Mouse (Mus musculus) Patski (cell line): ENCODE data around the gene Rimbp2. TPM values are rescaled to one million over a fixed set of nuclear protein-coding genes. Genes with fewer than 3 reads are reported as not detected.

Source experiments
- ATAC-seq: fragments of 100-300 bp; one replicate; pipeline ENCODE4 v1.8.0; 2021
- CTCF ChIA-PET: fragments of 350-600 bp; sonication (Branson Sonifier 250); formaldehyde crosslinking; loops from one replicate; lab custom pipeline; 2022; ENCODE audit warnings: inconsistent platforms; lab: Charles Lee
- POLR2A ChIA-PET: fragments of 350-600 bp; sonication (Branson Sonifier 250); formaldehyde crosslinking; loops from one replicate; lab custom pipeline; 2022; ENCODE audit warnings: antibody characterized with exemption, inconsistent platforms; lab: Charles Lee
- DNase-seq: peaks from one replicate; pipeline ENCODE4 v3.0.0-alpha.2; 2011; ENCODE audit warnings: low read depth, low spot score
- H3K27me3 ChIP-seq: fragments of 371-371 bp; one replicate; pipeline ENCODE4 v1.5.1; 2021
- CTCF ChIP-seq: fragments of 100-300 bp; IDR thresholded peaks from one replicate; pipeline ENCODE4 v1.5.1; 2021
- in situ Hi-C: fragments of 300-500 bp; cut with MboI; formaldehyde crosslinking; loops from 3 replicates; pipeline ENCODE4 v1.11.1; 2018; ENCODE audit warnings: low pct_unique_long_range_greater_than_20kb, mixed read lengths
- polyA plus RNA-seq: library from polyadenylated mRNA; unstranded; gene quantifications from one replicate; pipeline ENCODE4 v1.2.3, GENCODE M21; 2021

The Rimbp2 gene
- polyA plus RNA-seq, 1 experiment from 2014 or later = not detected

- DNase-seq = no peak
- TF ChIP-seq CTCF = no peak
- ATAC-seq = no peak
- in situ Hi-C loops = no loop called here
- H3K27me3 ChIP-seq = no peaks in the 10 kb centered on the region
- CTCF ChIA-PET = no interaction called here
- POLR2A ChIA-PET = no interaction called here
These were observed 106.7 kb downstream of the Rimbp2 start for GRCm38 (mm10) chr5:128846433-128847040.

DNA sequence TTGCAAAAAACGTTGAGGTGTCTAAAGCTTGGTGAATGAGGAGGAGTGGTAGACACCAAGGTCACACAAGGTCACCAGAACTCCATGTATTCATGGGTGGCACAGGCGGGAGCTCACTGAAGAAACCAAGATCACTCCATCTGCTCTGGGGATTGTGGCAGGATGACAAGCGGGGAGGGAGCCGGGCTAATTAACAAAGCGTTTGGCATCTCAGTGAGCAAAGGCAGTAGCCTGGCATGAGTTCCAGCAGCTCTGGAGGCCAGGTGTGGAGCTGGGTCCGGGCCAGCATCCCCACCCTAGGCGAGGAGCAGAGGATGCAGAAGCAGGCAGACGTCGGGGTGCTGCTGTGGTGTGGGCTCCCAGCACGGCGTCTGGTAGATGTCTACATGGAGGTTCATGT is 108.3 kb downstream of the Rimbp2 start:
- no peak for TF ChIP-seq CTCF
- DNase-seq (no peak), ATAC-seq (no peak)
- no peaks in the 10 kb centered on the region for H3K27me3 ChIP-seq
- in situ Hi-C loops = no loop called here
- CTCF ChIA-PET = interaction anchor here (1.1 kb wide), 1 partner anchor 14 kb away, joined by 3 read pairs; no protein-coding TSS in a partner anchor
- POLR2A ChIA-PET = no interaction called here

DNA sequence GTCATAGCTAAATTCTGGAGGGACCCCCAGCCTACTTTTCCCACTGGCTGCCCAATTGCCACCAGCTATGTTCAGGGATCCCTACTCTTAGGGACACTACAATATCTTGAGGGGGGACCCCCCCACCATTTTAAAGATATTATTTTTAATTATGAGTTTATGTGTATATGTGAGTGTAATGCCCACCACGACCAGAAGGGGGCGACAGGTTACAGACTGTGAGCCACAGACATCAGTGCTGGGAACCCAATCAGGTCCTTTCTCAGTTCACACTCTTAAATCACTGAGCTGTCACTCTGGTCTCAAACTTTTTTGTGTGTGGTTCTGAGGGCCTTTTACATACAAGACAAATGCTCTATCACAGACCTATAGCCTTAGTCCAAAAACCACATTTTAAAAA is 109.3 kb downstream of the Rimbp2 start:
- POLR2A ChIA-PET = no interaction called here
- in situ Hi-C loops = no loop called here
- ATAC-seq = no peak
- no peak for DNase-seq
- CTCF ChIA-PET = no interaction called here
- H3K27me3 ChIP-seq = no peaks in the 10 kb centered on the region
- TF ChIP-seq CTCF = no peak

DNA sequence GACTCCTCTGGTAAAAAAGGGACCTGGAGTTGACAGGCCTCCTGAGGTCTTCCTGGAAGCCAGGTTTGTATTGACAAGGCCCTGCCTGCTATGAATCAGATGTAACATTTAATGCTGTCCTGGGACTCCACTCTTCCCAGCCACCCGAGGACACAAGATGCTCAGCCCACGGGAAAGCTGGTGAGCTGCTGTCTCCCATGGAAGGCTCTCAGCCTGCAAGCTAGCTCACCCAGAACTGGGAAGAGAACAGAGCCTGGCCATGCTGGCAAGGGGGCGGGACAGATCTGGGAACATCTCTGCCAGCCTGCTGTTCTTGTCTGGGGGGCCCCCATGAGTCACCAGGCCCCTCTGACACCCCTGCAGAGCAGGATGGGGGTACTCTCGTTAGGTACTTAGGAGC is 111.7 kb downstream of the Rimbp2 start:
- in situ Hi-C loops = no loop called here
- ChIA-PET POLR2A (interaction anchor here (1.1 kb wide), 1 partner anchor 14 kb away, joined by 3 read pairs; no protein-coding TSS in a partner anchor), CTCF (no interaction called here)
- no peaks in the 10 kb centered on the region for H3K27me3 ChIP-seq
- TF ChIP-seq CTCF = no peak
- no peak for DNase-seq
- ATAC-seq = no peak

DNA sequence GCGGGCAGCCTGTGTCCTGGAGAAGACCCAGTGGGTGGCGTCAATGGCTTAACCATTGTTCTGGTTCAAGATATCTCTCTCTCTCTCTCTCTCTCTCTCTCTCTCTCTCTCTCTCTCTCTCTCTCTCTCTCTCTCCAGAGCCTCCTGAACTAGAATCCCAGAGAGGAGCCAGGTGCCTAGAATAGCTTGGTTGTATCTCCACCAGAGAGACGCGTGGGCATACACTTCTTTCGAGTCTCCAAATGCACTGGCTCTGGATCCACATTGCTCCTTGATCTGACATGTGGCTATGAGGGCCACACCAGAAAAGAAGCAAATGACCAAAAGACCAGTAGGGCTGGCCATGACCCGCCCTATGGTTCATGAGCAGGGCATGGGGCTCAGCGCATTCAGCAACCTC is 116.2 kb downstream of the Rimbp2 start:
- no peaks in the 10 kb centered on the region for H3K27me3 ChIP-seq
- in situ Hi-C loops = no loop called here
- CTCF ChIA-PET = no interaction called here
- POLR2A ChIA-PET = no interaction called here
- ATAC-seq (no peak), DNase-seq (no peak)
- no peak for TF ChIP-seq CTCF

DNA sequence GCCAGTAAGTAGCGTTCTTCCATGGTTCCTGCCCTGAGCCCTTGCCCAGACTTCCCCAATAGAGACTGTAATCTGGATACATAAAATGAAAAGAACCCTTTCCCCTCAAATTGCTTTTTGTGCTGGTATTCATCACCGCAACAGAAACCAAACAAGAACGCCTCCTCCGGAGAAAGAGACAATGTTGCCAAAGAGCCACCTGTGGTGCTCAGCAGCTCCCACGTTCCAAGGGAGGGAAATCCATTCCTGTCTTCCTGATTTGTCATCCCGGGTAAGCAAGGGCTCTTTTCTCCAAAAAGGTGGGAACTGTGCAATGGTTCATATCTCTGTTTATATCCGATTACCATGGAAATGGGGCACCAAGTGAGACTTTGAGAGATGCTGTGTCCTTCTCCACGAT is 119.2 kb downstream of the Rimbp2 start:
- ChIA-PET CTCF (interaction anchor here (1.0 to 1.1 kb wide), 2 partner anchors 11 to 30 kb away, joined by 3 to 4 read pairs; no protein-coding TSS in a partner anchor), POLR2A (no interaction called here)
- TF ChIP-seq CTCF = no peak
- H3K27me3 ChIP-seq = no peaks in the 10 kb centered on the region
- ATAC-seq = no peak
- no peak for DNase-seq
- in situ Hi-C loops = no loop called here

- no peak for TF ChIP-seq CTCF
- ChIA-PET CTCF (interaction anchor here (0.9 kb wide), 1 partner anchor 12 kb away, joined by 3 read pairs; no protein-coding TSS in a partner anchor), POLR2A (no interaction called here)
- in situ Hi-C loops = no loop called here
- DNase-seq (no peak), ATAC-seq (no peak)
- no peaks in the 10 kb centered on the region for H3K27me3 ChIP-seq
These were observed 130.4 kb downstream of the Rimbp2 start for GRCm38 (mm10) chr5:128822843-128823242.

DNA sequence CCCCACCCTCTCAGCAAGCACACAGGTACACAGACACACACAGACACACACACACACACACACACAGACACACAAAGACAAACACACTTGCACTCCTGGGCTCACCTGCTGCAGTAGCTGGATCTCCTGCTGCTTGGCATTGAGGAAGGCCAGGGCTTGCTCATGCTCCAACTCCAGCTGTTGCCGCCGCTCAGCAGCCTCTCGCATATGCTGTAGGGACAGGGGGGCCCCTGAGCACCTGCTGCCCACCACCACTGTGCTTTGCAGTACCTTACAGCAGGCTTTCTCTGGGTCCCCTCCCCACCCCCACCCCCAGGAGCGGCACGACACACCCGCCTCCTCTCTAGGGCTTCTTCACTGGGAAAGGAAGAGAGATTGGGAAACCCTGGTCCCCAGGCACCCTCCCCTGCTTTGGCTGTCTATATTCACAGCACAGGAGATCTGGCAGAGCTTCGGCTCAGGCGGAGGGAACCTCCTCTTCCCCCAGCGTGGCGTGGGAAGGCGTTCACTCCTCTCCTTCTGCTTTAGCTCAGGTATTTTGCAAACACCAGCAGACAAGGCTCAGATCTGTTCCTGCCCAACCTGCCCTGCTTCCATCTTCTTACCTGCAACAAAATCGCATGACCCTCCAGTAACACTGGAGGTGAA is 133.5 kb downstream of the Rimbp2 start:
- DNase-seq = no peak
- no peaks in the 10 kb centered on the region for H3K27me3 ChIP-seq
- ChIA-PET POLR2A (no interaction called here), CTCF (no interaction called here)
- in situ Hi-C loops = no loop called here
- no peak for TF ChIP-seq CTCF
- ATAC-seq = no peak

DNA sequence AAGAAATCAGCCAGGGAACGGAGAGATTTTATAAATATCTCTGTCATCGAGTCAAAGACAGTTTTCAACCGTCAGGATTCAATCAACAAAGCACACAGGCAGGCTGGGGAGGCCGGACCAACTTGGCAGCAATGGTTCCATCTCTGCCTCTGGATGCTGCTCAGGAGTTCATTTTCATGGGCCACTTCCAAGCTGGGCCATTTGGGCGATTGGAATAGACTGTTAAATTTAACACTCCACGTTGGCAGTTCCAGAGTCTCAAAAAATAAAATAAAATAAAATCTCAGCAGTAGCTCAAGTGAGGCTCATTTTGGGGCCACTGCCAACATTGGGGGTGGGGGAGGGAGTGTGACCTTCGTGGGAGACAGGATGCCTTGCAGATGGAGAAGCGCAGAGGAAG is 137.7 kb downstream of the Rimbp2 start:
- POLR2A ChIA-PET = no interaction called here
- H3K27me3 ChIP-seq = no peaks in the 10 kb centered on the region
- DNase-seq (no peak), ATAC-seq (no peak)
- CTCF ChIA-PET = no interaction called here
- in situ Hi-C loops = no loop called here
- no peak for TF ChIP-seq CTCF

DNA sequence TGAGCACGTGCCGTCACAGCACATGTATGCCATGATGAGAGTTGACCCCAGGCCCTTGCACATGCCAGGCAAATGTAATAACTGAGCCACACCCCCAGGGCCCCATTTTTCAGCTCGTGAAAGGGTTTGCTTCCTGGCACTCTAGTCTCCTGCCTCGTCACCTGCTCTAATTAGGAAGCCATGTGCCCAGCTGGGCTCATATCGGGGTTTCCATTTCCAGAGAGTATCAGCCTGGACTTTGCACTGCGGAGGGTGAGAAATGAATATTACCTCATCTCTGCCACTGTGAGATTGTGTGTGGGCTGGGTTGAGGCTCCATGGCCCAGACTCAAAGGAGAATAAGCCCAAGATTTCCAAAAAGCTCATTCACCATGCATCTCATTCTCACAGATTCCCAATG is 138.2 kb downstream of the Rimbp2 start:
- no peak for DNase-seq
- in situ Hi-C loops = no loop called here

DNA sequence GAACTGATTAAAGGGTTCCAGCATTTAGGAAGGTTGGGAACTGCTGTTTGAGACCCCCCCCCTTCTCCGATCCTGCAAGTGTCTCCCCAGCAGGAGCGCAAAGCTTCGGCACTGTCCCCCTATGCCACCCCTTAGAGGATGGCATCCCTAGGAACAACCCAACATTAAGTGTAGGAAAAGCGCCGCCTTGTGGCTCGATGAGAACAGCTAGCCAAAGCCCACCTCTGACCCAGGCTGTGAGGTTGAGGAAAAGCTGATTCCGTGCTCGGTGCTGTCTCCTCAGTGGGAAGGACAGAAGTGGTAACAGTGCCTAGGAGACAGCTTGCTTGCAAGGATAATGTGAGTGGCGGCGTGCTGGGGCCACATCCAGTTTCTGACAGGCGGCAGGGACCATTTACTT is 140.2 kb downstream of the Rimbp2 start:
- CTCF ChIA-PET = interaction anchor here (1.2 kb wide), 1 partner anchor 16 kb away, joined by 5 read pairs; no protein-coding TSS in a partner anchor
- in situ Hi-C loops = no loop called here
- ATAC-seq = no peak
- no peak for TF ChIP-seq CTCF
- POLR2A ChIA-PET = no interaction called here
- no peak for DNase-seq
- H3K27me3 ChIP-seq = no peaks in the 10 kb centered on the region

More for the DNA sequence above, 138.2 kb downstream of the Rimbp2 start:
- no peaks in the 10 kb centered on the region for H3K27me3 ChIP-seq
- CTCF ChIA-PET = no interaction called here
- ATAC-seq = no peak
- POLR2A ChIA-PET = no interaction called here
- TF ChIP-seq CTCF = no peak
